Mouse (Mus musculus) kidney, postnatal 0 days (tissue): ENCODE results near the gene Gbgt1. TPM values are rescaled to one million over a fixed set of nuclear protein-coding genes. Genes with fewer than 3 reads are reported as not detected.

Experiments
- ATAC-seq: fragments of 200-750 bp; cut with Nextera tagmentation; replicated peaks from 2 replicates; pipeline ENCODE4 v1.8.0; 2017; ENCODE audit warnings: low read depth, moderate number of reproducible peaks, moderate TSS enrichment, moderate library complexity; ENCODE audit not compliant: low FRiP score
- DNase-seq: peaks from one replicate; pipeline ENCODE4 v3.0.0-alpha.2; 2016; ENCODE audit warnings: low spot score
- H3K27ac ChIP-seq: fragments of 300-500 bp; sonication (generic); 2 replicates; pipeline ENCODE4 v1.5.1; 2014; ENCODE audit warnings: mild to moderate bottlenecking
- H3K27me3 ChIP-seq: fragments of 300-500 bp; sonication (generic); 2 replicates; pipeline ENCODE4 v1.6.1; 2014; ENCODE audit warnings: low read length, mixed read lengths; ENCODE audit not compliant: insufficient read depth
- H3K36me3 ChIP-seq: fragments of 300-500 bp; sonication (generic); 2 replicates; pipeline ENCODE4 v1.6.1; 2014; ENCODE audit warnings: low read length, mixed read lengths; ENCODE audit not compliant: insufficient read depth
- H3K4me1 ChIP-seq: fragments of 300-500 bp; sonication (generic); replicated peaks from 2 replicates; pipeline ENCODE4 v1.6.1; 2014; ENCODE audit warnings: antibody characterized with exemption, low read length, mixed read lengths; ENCODE audit not compliant: insufficient read depth
- H3K4me2 ChIP-seq: fragments of 300-500 bp; sonication (generic); 2 replicates; pipeline ENCODE4 v1.6.1; 2014; ENCODE audit warnings: mild to moderate bottlenecking, low read length, moderate library complexity, mixed read lengths
- H3K4me3 ChIP-seq: fragments of 300-500 bp; sonication (generic); replicated peaks from 2 replicates; pipeline ENCODE4 v1.5.1; 2014; ENCODE audit warnings: low read depth, low read length
- H3K9ac ChIP-seq: fragments of 300-500 bp; sonication (generic); 2 replicates; pipeline ENCODE4 v1.6.1; 2014; ENCODE audit warnings: low read depth, low read length
- H3K9me3 ChIP-seq: fragments of 300-500 bp; sonication (generic); replicated peaks from 2 replicates; pipeline ENCODE4 v1.6.1; 2016; ENCODE audit warnings: low read length, inconsistent platforms, mixed read lengths
- CTCF ChIP-seq: IDR thresholded peaks from 2 replicates; pipeline ENCODE4 v1.5.1; 2016; ENCODE audit warnings: antibody characterized with exemption, low read depth, mild to moderate bottlenecking, moderate library complexity
- WGBS: fragments of 180-500 bp; shearing (Covaris S2); extraction: QIAGEN DNeasy Blood & Tissue Kit; methylation state at CpG from one replicate; pipeline ENCODE4 v1.1.7; 2014; 5-methylcytosine and 5-hydroxymethylcytosine counted together
- polyA plus RNA-seq: library from polyadenylated mRNA; unstranded; fragments of >200 nt; fragmentation: Nextera tagmentation; extraction: Ambion mirVana; gene quantifications from 2 replicates; pipeline ENCODE4 v1.2.1, GENCODE M21; 2015

Gbgt1 gene
- polyA plus RNA-seq, 1 experiment from 2014 or later, result 2.4 TPM

DNA sequence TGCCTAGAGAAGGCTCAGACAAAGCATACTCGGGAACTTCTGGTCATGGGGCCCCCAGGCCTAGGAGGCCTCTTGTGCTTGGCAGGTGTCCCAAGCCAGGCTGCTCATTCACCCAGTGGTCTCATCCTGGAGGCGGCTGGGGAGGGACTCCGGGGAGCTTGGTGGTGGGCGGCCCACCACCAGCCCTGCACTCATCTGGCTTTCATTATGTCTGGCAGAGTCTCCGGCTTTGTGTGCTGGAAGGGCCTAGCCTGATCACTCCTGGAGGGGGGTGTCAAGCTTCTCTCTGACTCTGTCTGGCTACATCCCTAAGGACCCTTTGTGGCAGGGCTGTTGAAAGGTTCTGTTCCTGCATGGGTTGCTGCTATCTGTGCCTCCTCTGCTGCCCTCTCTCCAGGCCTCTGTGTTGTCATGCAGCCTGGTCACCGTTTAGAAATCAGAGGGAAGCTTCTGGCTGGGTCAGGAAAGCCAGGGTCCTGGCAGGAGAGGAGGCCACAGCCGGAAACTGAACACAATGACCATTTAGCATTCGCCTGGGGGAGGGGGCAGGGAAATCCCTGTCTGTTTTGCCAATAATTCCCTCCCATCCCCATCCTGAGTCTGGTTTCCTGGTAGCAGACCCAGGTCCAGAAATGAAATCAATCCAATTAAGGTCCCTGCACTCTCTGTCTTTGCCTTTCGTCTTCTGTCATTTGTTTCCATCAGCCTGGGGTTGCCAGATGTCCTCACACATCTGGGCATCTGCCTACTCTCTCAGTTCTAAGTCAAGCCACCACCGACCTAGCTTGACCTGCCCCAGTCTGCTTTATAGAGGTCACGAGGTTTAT, 38.0 kb downstream of the Gbgt1 start:
- WGBS, result 54% methylated on average over 11 of the region's 11 CpGs
- Histone ChIP-seq H3K36me3 (no peaks in the 10 kb centered on the region), H3K27ac (peak overlapping the region; percentile 60), H3K4me3 (0 out of 2 replicates have a peak overlapping the region, but pooled peaks have one; percentile 9), H3K4me2 (peak overlapping the region; percentile 75), H3K27me3 (no peaks in the 10 kb centered on the region), H3K9me3 (no peaks in the 10 kb centered on the region), H3K9ac (peak overlapping the region; percentile 37; the same call in 1 of the 2 replicates), H3K4me1 (peaks cover 35% of the 10 kb centered on the region)
- no peak for TF ChIP-seq CTCF
- DNase-seq (peak; percentile 45), ATAC-seq (no peak)

DNA sequence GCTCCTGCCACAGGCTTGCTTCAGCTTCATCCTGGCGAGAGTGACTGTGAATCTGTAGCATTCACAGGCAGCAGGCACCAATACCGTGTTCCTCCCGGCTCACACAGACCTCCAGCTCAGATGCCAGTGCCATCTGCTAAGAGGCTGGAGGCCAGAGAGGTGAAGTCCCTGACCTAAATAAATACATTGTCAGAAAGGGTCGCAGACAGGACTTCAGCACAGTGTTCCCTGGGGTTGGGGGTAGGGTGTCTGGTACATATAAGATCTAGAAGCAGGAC, 38.5 kb downstream of the Gbgt1 start:
- no peaks in the 10 kb centered on the region for H3K27me3 ChIP-seq
- no peak overlapping the region for H3K9ac ChIP-seq
- 25% methylated on average over 4 of the region's 4 CpGs for WGBS
- no peak for DNase-seq
- no peak overlapping the region for H3K4me3 ChIP-seq
- no peak for ATAC-seq
- H3K4me2 ChIP-seq, result peak overlapping the region; percentile 75; the same call in 1 of the 2 replicates
- no peaks in the 10 kb centered on the region for H3K9me3 ChIP-seq
- H3K4me1 ChIP-seq, result peaks cover 31% of the 10 kb centered on the region
- H3K36me3 ChIP-seq, result no peaks in the 10 kb centered on the region
- no peak for TF ChIP-seq CTCF
- H3K27ac ChIP-seq, result peak overlapping the region; percentile 60; the same call in 1 of the 2 replicates

DNA sequence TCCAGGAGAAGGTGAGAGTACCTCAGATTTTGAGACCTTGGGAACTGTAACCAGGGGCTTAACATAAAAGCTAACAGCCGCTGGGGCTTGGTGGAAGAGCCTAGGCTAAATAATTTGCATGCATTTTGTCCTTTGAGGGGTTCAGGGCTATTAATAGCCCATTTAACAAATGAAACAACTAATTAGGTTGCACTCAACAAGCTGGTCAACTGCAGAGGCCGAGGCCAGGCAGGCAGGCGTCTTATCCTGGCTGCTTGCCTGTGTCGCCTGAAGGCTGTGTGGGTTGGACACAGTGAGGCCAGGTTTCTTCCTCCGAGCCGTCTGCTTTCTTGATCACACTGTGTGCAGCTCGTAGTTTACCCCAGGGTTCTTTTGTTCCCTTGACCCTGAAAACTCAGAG, 39.0 kb downstream of the Gbgt1 start:
- Histone ChIP-seq H3K4me1 (peaks cover 26% of the 10 kb centered on the region), H3K27ac (no peak overlapping the region), H3K9me3 (no peaks in the 10 kb centered on the region), H3K9ac (no peak overlapping the region), H3K36me3 (no peaks in the 10 kb centered on the region), H3K27me3 (no peaks in the 10 kb centered on the region), H3K4me2 (0 out of 2 replicates have a peak overlapping the region, but pooled peaks have one; percentile 75), H3K4me3 (no peak overlapping the region)
- TF ChIP-seq CTCF, result no peak
- 34% methylated on average over 7 of the region's 7 CpGs for WGBS
- DNase-seq (no peak), ATAC-seq (no peak)

DNA sequence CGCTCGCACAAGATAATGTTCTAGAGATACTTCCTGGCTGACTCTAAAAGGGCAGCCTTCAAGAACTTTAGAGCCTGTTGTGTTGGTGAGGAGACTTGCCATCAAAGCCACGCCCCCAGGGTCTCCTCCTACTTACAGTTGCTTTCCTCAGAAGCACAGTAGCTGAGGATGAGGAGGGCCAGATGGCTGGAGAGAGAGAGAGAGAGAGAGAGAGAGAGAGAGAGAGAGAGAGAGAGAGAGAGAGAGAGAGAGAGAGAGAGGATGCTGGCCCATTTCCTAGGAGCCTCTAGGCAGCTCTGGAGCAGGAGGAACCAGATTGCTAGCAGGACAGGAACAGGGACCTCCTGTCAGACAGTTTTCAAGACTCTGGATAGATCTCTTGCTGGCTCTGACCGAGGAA, 39.5 kb downstream of the Gbgt1 start:
- no peak for ATAC-seq
- no peaks in the 10 kb centered on the region for H3K36me3 ChIP-seq
- no peak for TF ChIP-seq CTCF
- no peaks in the 10 kb centered on the region for H3K27me3 ChIP-seq
- H3K4me2 ChIP-seq, result no peak overlapping the region
- no peak for DNase-seq
- H3K9ac ChIP-seq, result no peak overlapping the region
- no peak overlapping the region for H3K4me3 ChIP-seq
- peaks cover 25% of the 10 kb centered on the region for H3K4me1 ChIP-seq
- H3K9me3 ChIP-seq, result no peaks in the 10 kb centered on the region
- WGBS, result 40% methylated on average over 4 of the region's 4 CpGs
- H3K27ac ChIP-seq, result 0 out of 2 replicates have a peak overlapping the region, but pooled peaks have one; percentile 8

DNA sequence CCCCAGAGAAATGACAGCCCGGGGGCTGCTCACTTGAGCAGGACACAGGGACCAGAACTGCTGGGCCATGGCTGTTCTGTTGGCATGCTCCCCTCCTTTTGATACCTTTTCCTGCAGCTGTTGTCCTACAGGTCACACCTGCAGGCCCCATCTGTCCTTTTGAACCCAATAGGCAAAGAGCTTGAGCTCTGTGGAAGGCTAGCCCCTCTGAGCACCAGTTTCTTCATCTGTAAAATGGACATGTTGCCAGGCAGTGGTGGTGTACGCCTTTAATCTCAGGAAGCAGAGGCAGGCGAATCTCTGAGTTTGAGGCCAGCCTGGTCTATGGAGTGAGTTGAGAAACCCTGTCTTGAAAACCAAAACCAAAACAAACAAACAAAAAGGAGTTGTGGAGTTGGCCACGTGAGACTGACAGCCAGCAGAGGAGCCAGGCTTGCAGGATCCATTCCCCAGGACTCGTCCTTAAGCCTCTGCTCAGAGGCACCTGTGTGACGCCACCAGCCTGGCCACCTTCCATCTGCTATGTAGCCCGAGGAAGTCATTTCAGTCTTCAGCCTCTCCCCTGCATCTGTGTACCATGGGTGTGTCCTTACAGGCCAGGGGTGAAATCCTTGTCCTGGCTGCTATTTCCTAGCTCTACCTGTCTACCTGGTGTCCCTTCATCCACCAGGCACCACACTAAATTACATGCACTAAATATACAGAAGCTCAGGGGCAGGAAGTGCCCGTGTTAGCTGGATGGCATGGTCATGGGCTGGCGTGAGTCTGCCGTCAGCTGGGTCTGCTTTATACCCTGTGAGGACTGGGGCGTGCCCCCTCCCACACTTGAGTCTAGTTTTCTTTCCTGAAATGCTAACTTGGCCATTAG, 40.3 kb downstream of the Gbgt1 start:
- H3K4me1 ChIP-seq, result peaks cover 25% of the 10 kb centered on the region
- no peak overlapping the region for H3K4me2 ChIP-seq
- no peaks in the 10 kb centered on the region for H3K36me3 ChIP-seq
- DNase-seq (no peak), ATAC-seq (no peak)
- no peaks in the 10 kb centered on the region for H3K27me3 ChIP-seq
- no peak for TF ChIP-seq CTCF
- no peaks in the 10 kb centered on the region for H3K9me3 ChIP-seq
- H3K4me3 ChIP-seq, result no peak overlapping the region
- no peak overlapping the region for H3K9ac ChIP-seq
- 78% methylated on average over 11 of the region's 11 CpGs for WGBS
- 0 out of 2 replicates have a peak overlapping the region, but pooled peaks have one; percentile 8 for H3K27ac ChIP-seq

DNA sequence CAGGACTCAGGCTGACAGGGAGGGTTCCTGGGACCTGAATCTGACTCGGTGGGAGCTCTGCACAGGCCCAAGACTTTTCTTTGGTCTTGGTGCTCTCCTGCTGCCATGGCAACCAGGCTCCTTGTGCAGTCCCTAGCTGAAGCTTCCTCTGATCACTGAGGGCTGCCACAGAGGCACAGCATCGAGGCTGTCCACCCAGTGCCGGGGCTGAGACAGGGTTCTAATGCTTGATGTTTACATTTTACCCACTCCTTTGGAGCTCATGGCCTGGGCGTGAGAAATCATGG, 40.9 kb downstream of the Gbgt1 start:
- no peak overlapping the region for H3K27ac ChIP-seq
- 47% methylated on average over 4 of the region's 4 CpGs for WGBS
- H3K4me1 ChIP-seq, result peaks cover 23% of the 10 kb centered on the region

More for the DNA sequence above, 40.9 kb downstream of the Gbgt1 start:
- no peak overlapping the region for H3K9ac ChIP-seq
- DNase-seq (no peak), ATAC-seq (no peak)
- no peak overlapping the region for H3K4me2 ChIP-seq
- no peaks in the 10 kb centered on the region for H3K27me3 ChIP-seq
- no peaks in the 10 kb centered on the region for H3K9me3 ChIP-seq
- TF ChIP-seq CTCF, result no peak
- H3K36me3 ChIP-seq, result peaks cover 5% of the 10 kb centered on the region; the same call in 1 of the 2 replicates
- H3K4me3 ChIP-seq, result no peak overlapping the region
